Mouse (Mus musculus): ENCODE measurements around the gene Mak. TPM values are rescaled to one million over a fixed set of nuclear protein-coding genes. Genes with fewer than 3 reads are reported as not detected.
"Not testable (repeated sequence)": the region's sequence is repeated elsewhere in the genome, so short reads cannot be mapped to it uniquely, and the experiment has no call there.

Gene Mak
- polyA plus RNA-seq, 1 experiment from 2014 or later, result 0.05 TPM

- CTCF ChIA-PET, result interaction anchor here (1.1 kb wide), 1 partner anchor 17 kb away, joined by 3 read pairs; no protein-coding TSS in a partner anchor
- no peak for TF ChIP-seq CTCF (IDR thresholded peaks at IDR 0.05)
- POLR2A ChIA-PET, result interaction anchor here (0.8 to 1.6 kb wide), 4 partner anchors 13 to 146 kb away, joined by 3 to 5 read pairs (median 4); partner anchors contain the start of gene Gcnt2
- ATAC-seq, result peak; percentile 36
- H3K27me3 ChIP-seq, result no peaks in the 10 kb centered on the region
- DNase-seq (ENCODE audit: low read depth, low spot score), result no peak
- in situ Hi-C loops (cut with MboI; ENCODE audit: low pct_unique_long_range_greater_than_20kb), result loop anchor here (10.0 kb wide), 1 partner anchor 244 kb away; the partner anchor contains the start of gene Smim13
Observed at GRCm38 (mm10) chr13:41000140-41000925, 79.2 kb downstream of the Mak start.

DNA sequence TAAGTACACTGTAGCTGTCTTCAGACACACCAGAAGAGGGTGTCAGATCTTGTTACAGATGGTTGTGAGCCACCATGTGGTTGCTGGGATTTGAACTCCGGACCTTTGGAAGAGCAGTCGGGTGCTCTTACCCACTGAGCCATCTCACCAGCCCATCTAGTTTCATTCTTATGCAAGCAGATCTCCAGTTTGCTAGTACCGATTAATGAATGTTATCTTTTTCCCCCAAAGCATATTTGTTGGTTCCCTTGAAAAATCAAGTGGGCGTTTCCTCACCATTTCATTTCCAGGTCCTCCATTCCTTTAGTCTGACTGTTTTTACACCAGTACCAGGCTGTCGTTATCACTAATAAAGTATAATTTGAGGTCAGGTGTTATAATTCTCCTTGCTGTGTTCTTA lies 81.0 kb downstream of the Mak start:
- ATAC-seq; POLR2A ChIA-PET; H3K27me3 ChIP-seq; DNase-seq (ENCODE audit: low read depth, low spot score); in situ Hi-C loops (cut with MboI; ENCODE audit: low pct_unique_long_range_greater_than_20kb); CTCF ChIA-PET: not testable (repeated sequence)

DNA sequence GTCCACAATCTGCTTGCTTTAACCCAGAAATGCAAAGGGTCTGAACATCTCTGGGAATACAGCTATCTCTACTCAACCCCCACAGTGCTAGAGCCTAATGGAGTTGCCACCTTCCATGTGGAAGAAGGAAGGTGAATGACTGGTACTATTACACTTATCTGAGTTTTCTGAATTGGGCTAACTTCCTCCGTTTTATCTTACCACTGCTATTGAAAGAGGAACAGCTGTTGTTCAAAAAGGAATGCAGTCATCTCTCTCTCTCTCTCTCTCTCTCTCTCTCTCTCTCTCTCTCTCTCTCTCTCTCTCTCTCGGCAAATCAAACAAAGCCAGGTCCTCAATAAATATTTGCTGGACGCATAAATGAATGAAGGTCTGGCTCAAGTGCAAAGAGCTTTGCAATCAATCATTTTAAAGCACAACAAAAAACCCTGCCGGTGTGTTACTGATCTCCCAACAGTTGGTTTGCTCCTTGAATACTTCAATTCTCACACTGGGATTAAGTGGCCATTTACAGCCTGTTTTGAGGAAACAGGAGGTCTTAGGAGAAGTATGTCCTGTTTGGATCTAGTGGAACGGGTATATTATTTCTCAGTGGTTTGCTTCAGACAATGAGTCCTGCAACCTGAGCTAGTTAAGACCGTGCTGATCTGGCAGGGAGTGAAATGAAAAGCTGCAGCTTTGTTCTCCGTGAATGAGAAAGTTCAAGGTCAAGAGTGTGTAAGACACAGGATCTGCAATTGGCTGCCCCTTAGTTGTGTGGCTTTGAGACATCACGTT lies 84.8 kb downstream of the Mak start:
- CTCF ChIA-PET, result no interaction called here
- ATAC-seq, result no peak
- no peaks in the 10 kb centered on the region for H3K27me3 ChIP-seq
- DNase-seq (ENCODE audit: low read depth, low spot score), result no peak
- in situ Hi-C loops (cut with MboI; ENCODE audit: low pct_unique_long_range_greater_than_20kb), result no loop called here
- POLR2A ChIA-PET, result interaction anchor here (0.5 to 0.6 kb wide), 2 partner anchors 95 to 1306 kb away, joined by 3 to 5 read pairs; partner anchors contain the start of gene Edn1
- TF ChIP-seq CTCF (IDR thresholded peaks at IDR 0.05), result no peak

GRCm38 (mm10) chr13:40988418-40988817 lies 91.1 kb downstream of the Mak start:
- in situ Hi-C loops (cut with MboI; ENCODE audit: low pct_unique_long_range_greater_than_20kb), result no loop called here
- H3K27me3 ChIP-seq, result no peaks in the 10 kb centered on the region
- DNase-seq (ENCODE audit: low read depth, low spot score) (no peak), ATAC-seq (no peak)
- TF ChIP-seq CTCF (IDR thresholded peaks at IDR 0.05), result no peak
- CTCF ChIA-PET, result interaction anchor here (1.4 kb wide), 1 partner anchor 145 kb away, joined by 5 read pairs; no protein-coding TSS in a partner anchor
- POLR2A ChIA-PET, result no interaction called here

DNA sequence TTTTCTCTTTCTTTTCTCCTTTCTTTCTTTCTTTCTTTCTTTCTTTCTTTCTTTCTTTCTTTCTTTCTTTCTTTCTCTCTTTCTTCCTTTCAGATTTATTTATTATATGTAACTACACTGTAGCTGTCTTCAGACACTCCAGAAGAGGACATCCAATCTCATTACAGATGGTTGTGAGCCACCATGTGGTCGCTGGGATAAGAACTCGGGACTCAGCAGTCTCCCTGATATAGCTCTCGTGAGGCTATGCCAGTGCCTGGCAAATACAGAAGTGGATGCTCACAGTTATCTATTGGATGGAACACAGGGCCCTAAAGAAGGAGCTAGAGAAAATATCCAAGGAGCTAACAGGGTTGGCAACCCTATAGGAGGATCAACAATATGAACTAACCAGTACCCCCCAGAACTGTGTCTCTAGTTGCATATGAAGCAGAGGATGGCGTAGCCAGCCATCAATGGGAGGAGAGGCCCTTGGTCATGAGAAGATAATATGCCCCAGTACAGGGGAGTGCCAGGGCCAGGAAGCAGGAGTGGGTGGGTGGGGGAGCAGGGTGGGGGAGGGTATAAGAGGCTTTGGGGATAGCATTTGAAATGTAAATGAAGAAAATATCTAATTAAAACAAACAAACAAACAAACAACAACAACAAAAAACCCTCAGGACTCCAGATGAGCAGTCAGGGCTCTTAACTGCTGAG lies 91.8 kb downstream of the Mak start:
- DNase-seq (ENCODE audit: low read depth, low spot score); H3K27me3 ChIP-seq; ATAC-seq; POLR2A ChIA-PET; in situ Hi-C loops (cut with MboI; ENCODE audit: low pct_unique_long_range_greater_than_20kb): not testable (repeated sequence)
- CTCF ChIA-PET, result interaction anchor here (1.4 kb wide), 1 partner anchor 144 kb away, joined by 5 read pairs; no protein-coding TSS in a partner anchor

DNA sequence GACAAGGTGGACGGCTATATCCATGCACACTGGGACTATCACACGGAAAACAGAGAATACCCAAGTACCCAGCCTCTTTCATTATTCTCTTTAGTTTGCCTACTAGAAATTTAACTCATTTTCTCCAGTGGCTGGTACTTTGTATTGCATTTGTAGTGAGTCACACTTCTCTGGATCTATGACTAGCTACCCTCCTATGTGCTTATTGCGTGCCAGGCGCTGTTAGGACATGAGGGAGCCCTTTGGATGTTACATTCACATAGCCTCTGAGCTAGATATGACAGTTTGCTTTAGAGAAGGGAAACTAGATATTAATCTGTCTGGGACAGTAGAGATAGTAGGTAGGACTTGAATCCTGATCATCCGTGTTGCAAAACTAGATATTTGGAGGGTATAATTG lies 93.4 kb downstream of the Mak start:
- in situ Hi-C loops (cut with MboI; ENCODE audit: low pct_unique_long_range_greater_than_20kb), result no loop called here
- H3K27me3 ChIP-seq, result no peaks in the 10 kb centered on the region
- CTCF ChIA-PET, result no interaction called here
- no peak for DNase-seq (ENCODE audit: low read depth, low spot score)
- POLR2A ChIA-PET, result interaction anchor here (0.7 kb wide), 1 partner anchor 69 kb away, joined by 3 read pairs; no protein-coding TSS in a partner anchor
- TF ChIP-seq CTCF (IDR thresholded peaks at IDR 0.05), result no peak
- ATAC-seq, result no peak

GRCm38 (mm10) chr13:40982759-40983158 lies 96.7 kb downstream of the Mak start:
- TF ChIP-seq CTCF (IDR thresholded peaks at IDR 0.05), result no peak
- H3K27me3 ChIP-seq, result no peaks in the 10 kb centered on the region
- POLR2A ChIA-PET, result no interaction called here
- CTCF ChIA-PET, result interaction anchor here (0.7 to 1.8 kb wide), 4 partner anchors 18 to 139 kb away, joined by 3 to 10 read pairs (median 4); partner anchors contain the start of genes Gcnt2 and Pak1ip1
- ATAC-seq (peak; percentile 93), DNase-seq (ENCODE audit: low read depth, low spot score) (peak; percentile 97)
- in situ Hi-C loops (cut with MboI; ENCODE audit: low pct_unique_long_range_greater_than_20kb), result loop anchor here (5.0 kb wide), 2 partner anchors 65 to 120 kb away; no protein-coding TSS in a partner anchor

DNA sequence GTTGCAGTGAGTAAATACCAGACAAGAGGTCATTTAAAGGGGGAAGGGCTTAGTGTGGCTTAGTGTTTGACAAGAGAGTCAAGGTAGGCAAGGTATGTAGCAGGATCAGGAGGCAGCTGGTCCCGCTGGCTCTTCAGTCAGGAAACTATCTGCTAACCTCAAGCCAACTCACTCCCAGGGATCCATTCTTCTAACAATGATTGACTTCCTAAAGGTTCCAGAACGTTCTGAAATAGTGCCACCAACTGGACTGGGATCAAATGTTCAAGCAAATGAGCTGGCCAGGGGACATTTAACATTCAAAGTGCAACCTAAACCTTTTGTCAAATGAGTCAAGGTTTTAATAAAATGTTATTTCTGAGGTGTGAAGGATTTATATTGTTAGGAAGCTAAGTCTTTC lies 100.2 kb downstream of the Mak start:
- in situ Hi-C loops (cut with MboI; ENCODE audit: low pct_unique_long_range_greater_than_20kb), result no loop called here
- CTCF ChIA-PET, result interaction anchor here (0.9 to 1.2 kb wide), 2 partner anchors 125 to 135 kb away, joined by 3 to 4 read pairs; no protein-coding TSS in a partner anchor
- no peaks in the 10 kb centered on the region for H3K27me3 ChIP-seq
- peak; percentile 53 for TF ChIP-seq CTCF (IDR thresholded peaks at IDR 0.05)
- POLR2A ChIA-PET, result interaction anchor here (0.6 kb wide), 1 partner anchor 30 kb away, joined by 3 read pairs; no protein-coding TSS in a partner anchor
- DNase-seq (ENCODE audit: low read depth, low spot score), result no peak
- ATAC-seq, result no peak

DNA sequence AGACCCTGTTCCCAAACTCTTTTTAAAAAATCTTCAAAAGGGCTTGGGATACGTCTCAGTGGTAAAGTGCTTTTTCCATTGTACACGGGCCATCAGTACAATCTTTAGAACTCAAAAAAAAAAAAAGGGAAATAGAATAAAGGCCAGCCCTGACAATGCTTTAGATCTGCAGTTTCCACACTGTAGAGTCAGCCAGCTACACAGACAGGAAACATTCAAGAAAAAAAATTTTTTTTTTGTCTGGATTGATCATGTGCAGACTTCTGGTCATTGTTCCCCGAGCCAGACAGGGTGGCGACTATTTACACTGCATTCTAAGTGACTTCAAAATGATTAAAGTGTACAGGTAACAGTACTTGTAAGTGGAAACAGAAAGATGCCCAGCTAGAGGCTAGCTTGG lies 100.9 kb downstream of the Mak start:
- CTCF ChIA-PET, result interaction anchor here (1.2 to 3.3 kb wide), 2 partner anchors 134 kb away, joined by 4 to 13 read pairs; no protein-coding TSS in a partner anchor
- no peak for TF ChIP-seq CTCF (IDR thresholded peaks at IDR 0.05)
- in situ Hi-C loops (cut with MboI; ENCODE audit: low pct_unique_long_range_greater_than_20kb), result no loop called here
- ATAC-seq (no peak), DNase-seq (ENCODE audit: low read depth, low spot score) (no peak)
- POLR2A ChIA-PET, result interaction anchor here (0.6 kb wide), 1 partner anchor 30 kb away, joined by 3 read pairs; no protein-coding TSS in a partner anchor
- H3K27me3 ChIP-seq, result no peaks in the 10 kb centered on the region

- DNase-seq (ENCODE audit: low read depth, low spot score) (no peak), ATAC-seq (no peak)
- in situ Hi-C loops (cut with MboI; ENCODE audit: low pct_unique_long_range_greater_than_20kb), result no loop called here
- CTCF ChIA-PET, result interaction anchor here (1.3 to 3.3 kb wide), 2 partner anchors 21 to 133 kb away, joined by 3 to 13 read pairs; no protein-coding TSS in a partner anchor
- peak; percentile 72 for TF ChIP-seq CTCF (IDR thresholded peaks at IDR 0.05)
- POLR2A ChIA-PET, result no interaction called here
- no peaks in the 10 kb centered on the region for H3K27me3 ChIP-seq
Observed at GRCm38 (mm10) chr13:40977609-40978008, 101.9 kb downstream of the Mak start.

Other genes starting within 250 kb of the Mak start
- gene Gcnt2, start 220.0 kb downstream of the Mak start, polyA plus RNA-seq (2021), result 71.2 TPM
- gene Pak1ip1, start 78.7 kb downstream of the Mak start, polyA plus RNA-seq (2021), result 70.1 TPM
- gene Tmem14c, start 63.4 kb downstream of the Mak start, polyA plus RNA-seq (2021), result 129 TPM
- gene Gcm2, start 31.3 kb upstream of the Mak start, polyA plus RNA-seq (2021), result not detected
- not detected for gene Sycp2l, start 34.6 kb upstream of the Mak start, polyA plus RNA-seq (2021)
- gene Elovl2, start 140.7 kb upstream of the Mak start, polyA plus RNA-seq (2021), result not detected
- gene Smim13, start 170.1 kb upstream of the Mak start, polyA plus RNA-seq (2021), result 10.8 TPM
- gene Gm17364, start 194.3 kb upstream of the Mak start, polyA plus RNA-seq (2021), result not detected

All from Patski (cell line).